ENCODE assay signal across 31 mouse cellular contexts in the genomic region with DNA sequence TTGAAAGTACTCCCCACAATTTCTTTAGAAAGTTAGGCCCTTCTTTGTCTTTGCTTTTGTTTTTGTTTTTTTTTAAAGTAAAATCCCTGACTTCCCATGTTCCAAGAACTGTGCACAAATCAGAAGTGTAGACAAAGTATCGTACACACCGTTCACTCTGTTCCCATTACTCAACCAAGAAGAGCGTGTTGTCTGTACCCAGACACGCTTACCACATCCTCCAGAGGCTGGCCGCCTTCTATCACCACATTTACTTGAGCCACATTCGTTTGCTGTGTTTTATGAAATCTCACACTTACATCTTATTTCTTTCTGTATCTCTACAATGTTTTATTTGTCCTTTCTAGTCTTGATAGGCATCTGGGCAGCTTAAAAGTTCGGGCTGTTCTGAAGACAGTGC.
A peak's percentile ranks its signal among the peaks of the same experiment; 100 is the strongest.
DNase-seq lines count a peak whose midpoint lies in the region; ATAC-seq and TF ChIP-seq lines count a peak whose summit lies in the region.
"Had no signal": no experiment of that assay in that cellular context is flagged by ENCODE, and none has a peak within 500 bp of the region (broad histone marks: within the 10 kb centered on the region; RNA-seq: fewer than 3 reads in every experiment).

No protein-coding gene starts in this region.

- 78% methylated on average over 7 of the region's 7 CpGs for WGBS in lung, postnatal 0 days
- 66% methylated on average over 7 of the region's 7 CpGs for WGBS in lung, adult 2 months

- H3K9me3 ChIP-seq in lung, postnatal 0 days (ENCODE audit: low read length) = no peaks in the 10 kb centered on the region
- H3K9me3 ChIP-seq: embryonic facial prominence, embryonic 12.5 days; heart, embryonic 13.5 days; hindbrain, embryonic 12.5 days; limb, embryonic 10.5 days; limb, embryonic 15.5 days; liver, embryonic 13.5 days; midbrain, embryonic 15.5 days; neural tube, embryonic 12.5 days had no signal

- H3K4me2 ChIP-seq in lung, postnatal 0 days (replicated peaks; ENCODE audit: low read depth, low read length) = no peak overlapping the region
- H3K4me2 ChIP-seq: embryonic facial prominence, embryonic 12.5 days; heart, embryonic 13.5 days; hindbrain, embryonic 12.5 days; limb, embryonic 15.5 days; liver, embryonic 13.5 days; midbrain, embryonic 15.5 days; neural tube, embryonic 12.5 days had no signal

- TF ChIP-seq POLR2A in lung, adult 2 months (IDR thresholded peaks at IDR 0.05; ENCODE audit: borderline replicate concordance, extremely low read depth, low read depth, low read length) = no peak

- H3K9ac ChIP-seq in lung, postnatal 0 days (replicated peaks; ENCODE audit: low read depth) = no peak overlapping the region
- H3K9ac ChIP-seq: embryonic facial prominence, embryonic 12.5 days; heart, embryonic 13.5 days; hindbrain, embryonic 12.5 days; limb, embryonic 15.5 days; liver, embryonic 13.5 days; midbrain, embryonic 15.5 days; neural tube, embryonic 12.5 days had no signal

- no peaks in the 10 kb centered on the region for H3K27me3 ChIP-seq in lung, postnatal 0 days (replicated peaks; ENCODE audit: insufficient read depth, low read length)
- H3K27me3 ChIP-seq: embryonic facial prominence, embryonic 12.5 days; heart, embryonic 13.5 days; hindbrain, embryonic 12.5 days; limb, embryonic 15.5 days; liver, embryonic 13.5 days; midbrain, embryonic 15.5 days; neural tube, embryonic 12.5 days had no signal

- peaks cover 17% of the 10 kb centered on the region; the same call in 1 of the 2 replicates for H3K4me1 ChIP-seq in lung, postnatal 0 days (ENCODE audit: insufficient read depth, low read depth, low read length)
- peaks cover 32% of the 10 kb centered on the region for H3K4me1 ChIP-seq in lung, adult 2 months (ENCODE audit: control insufficient read depth, insufficient read depth, low read length)
- H3K4me1 ChIP-seq: hindbrain, embryonic 12.5 days; limb, embryonic 10.5 days; midbrain, embryonic 15.5 days; neural tube, embryonic 12.5 days had no signal

- H3K4me3 ChIP-seq in gastrocnemius, adult 2 months = no peak overlapping the region
- no peak overlapping the region for H3K4me3 ChIP-seq in lung, postnatal 0 days (ENCODE audit: low read depth, low read length)
- no peak overlapping the region for H3K4me3 ChIP-seq in lung, adult 2 months (replicated peaks; ENCODE audit: extremely low read depth, low read depth, low read length)
- H3K4me3 ChIP-seq: embryonic facial prominence, embryonic 12.5 days; heart, embryonic 13.5 days; hindbrain, embryonic 12.5 days; limb, embryonic 10.5 days; limb, embryonic 15.5 days; liver, embryonic 13.5 days; midbrain, embryonic 15.5 days; neural tube, embryonic 12.5 days had no signal

- no peak for ATAC-seq in lung, postnatal 0 days
- peak; percentile 63 for ATAC-seq in activated CD4-positive, CD25-positive, alpha-beta regulatory T cell, adult 4 months
- ATAC-seq: forebrain, embryonic 14.5 days; hindbrain, postnatal 0 days; intestine, postnatal 0 days; midbrain, embryonic 15.5 days had no signal

- peak overlapping the region; percentile 51 for H3K27ac ChIP-seq in gastrocnemius, adult 2 months
- H3K27ac ChIP-seq in lung, postnatal 0 days (ENCODE audit: low read length) = no peak overlapping the region
- H3K27ac ChIP-seq: embryonic facial prominence, embryonic 12.5 days; heart, embryonic 13.5 days; hindbrain, embryonic 12.5 days; hindbrain, postnatal 0 days; limb, embryonic 10.5 days; limb, embryonic 15.5 days; liver, embryonic 13.5 days; midbrain, embryonic 15.5 days; neural tube, embryonic 12.5 days; stomach, postnatal 0 days had no signal

- no peak for DNase-seq in gastrocnemius, adult 2 months
- no peak for DNase-seq in gastrocnemius, postnatal 14 days
- DNase-seq in lung, postnatal 0 days (ENCODE audit: low spot score) = peak; percentile 40
- no peak for DNase-seq in lung, adult 2 months
- no peak for DNase-seq in adrenal gland, adult 8-10 months
- DNase-seq in neural tube, embryonic 10.5 days (ENCODE audit: extremely low spot score, low spot score) = no peak
- DNase-seq: adrenal gland, adult 2 months; cerebellum, adult 11-12 months; cerebellum, adult 9-11 months; embryo, embryonic 11 days; gastrocnemius, postnatal 36 days; heart, postnatal 14 days; kidney, postnatal 14 days; liver, embryonic 13.5 days; lung, adult 18-20 months; lung, postnatal 14 days; right cerebral cortex, adult 18-20 months; spleen, adult 18-20 months; thymus, adult 18-20 months had no signal

- TF ChIP-seq CTCF in gastrocnemius, adult 2 months (IDR thresholded peaks at IDR 0.05) = no peak
- no peak for TF ChIP-seq CTCF in lung, postnatal 0 days (IDR thresholded peaks at IDR 0.05)
- TF ChIP-seq CTCF in lung, adult 2 months (IDR thresholded peaks at IDR 0.05; ENCODE audit: insufficient read depth, low read length) = no peak

- intact Hi-C loops in gastrocnemius, adult 2 months (cut with DNase I) = loop anchor here (5.0 kb wide), 1 partner anchor 37 kb away; no protein-coding TSS in a partner anchor
- intact Hi-C loops in gastrocnemius, postnatal 14 days (cut with DNase I; ENCODE audit: low total_unique reads) = no loop called here

- no peaks in the 10 kb centered on the region for H3K36me3 ChIP-seq in lung, postnatal 0 days (ENCODE audit: insufficient read depth, low read length)
- H3K36me3 ChIP-seq: embryonic facial prominence, embryonic 12.5 days; heart, embryonic 13.5 days; hindbrain, embryonic 12.5 days; limb, embryonic 10.5 days; limb, embryonic 15.5 days; liver, embryonic 13.5 days; midbrain, embryonic 15.5 days; neural tube, embryonic 12.5 days had no signal

- TF ChIP-seq EP300 in lung, postnatal 0 days (IDR thresholded peaks at IDR 0.05) = peak; percentile 52
